Mouse (Mus musculus) erythroblast, adult 5-6 weeks (primary cell): ENCODE data around the gene Kcnn3. TPM values are rescaled to one million over a fixed set of nuclear protein-coding genes. Genes with fewer than 3 reads are reported as not detected.

ENCODE experiments used
- ATAC-seq: replicated peaks from 2 replicates; pipeline ENCODE4 v1.8.0; 2016; ENCODE audit warnings: moderate number of reproducible peaks, mild to moderate bottlenecking, moderate TSS enrichment, inconsistent platforms; ENCODE audit not compliant: poor library complexity, low FRiP score, severe bottlenecking
- total RNA-seq, 2 experiments: library from RNA; stranded (forward) in 1 of 2; stranded (reverse) in 1 of 2; fragments of 150-400 nt in 1 of 2; fragments of 200-764, 138-1000 nt in 1 of 2; gene quantifications; 2 replicates each; pipeline versions ENCODE4 v1.2.3 to v1.2.4; 2015 to 2017; ENCODE audit warnings: low replicate concordance in 2 of 2

Gene Kcnn3
- total RNA-seq, 2 experiments from 2014 or later: 0.26 TPM; not detected in 1

DNA sequence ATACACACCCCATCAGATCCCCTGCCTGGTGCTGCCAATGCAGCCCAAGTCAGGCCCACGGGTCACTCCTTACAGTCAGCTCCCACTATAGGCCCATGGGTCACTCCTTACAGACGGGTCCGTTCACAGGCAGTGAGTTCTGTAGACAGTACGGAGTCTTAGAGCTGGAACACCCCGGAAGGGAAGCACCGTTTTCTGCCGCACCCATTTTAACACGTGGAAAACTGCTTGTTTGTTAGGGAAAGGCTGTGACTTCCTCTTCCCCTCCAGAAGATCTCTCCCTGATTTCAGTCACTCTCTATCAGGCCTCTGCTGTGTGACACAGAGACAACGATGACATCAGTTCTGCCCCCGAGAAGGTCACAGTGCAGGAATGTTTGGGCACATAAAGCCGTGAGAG is 4.5 kb upstream of the Kcnn3 start:
- no peak for ATAC-seq

DNA sequence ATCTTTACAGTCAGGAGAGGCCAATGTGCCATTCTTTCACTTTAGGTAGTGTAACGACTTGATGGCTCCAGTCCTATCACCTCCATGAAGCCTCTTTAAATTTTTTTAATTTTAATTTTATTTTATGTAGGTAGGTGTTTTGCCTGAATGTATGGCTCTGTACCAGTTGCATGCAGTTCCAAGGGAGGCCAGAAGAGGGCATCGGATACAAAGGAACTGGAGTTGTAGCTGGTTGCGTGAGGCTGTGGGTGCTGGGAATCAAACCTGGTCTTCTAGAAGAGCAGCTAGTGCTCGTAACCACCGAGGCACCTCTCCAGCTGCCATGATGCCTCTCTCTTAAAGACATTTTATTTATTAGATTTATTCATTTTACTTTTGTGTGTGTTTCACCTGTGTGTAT is 3.6 kb upstream of the Kcnn3 start:
- no peak for ATAC-seq

DNA sequence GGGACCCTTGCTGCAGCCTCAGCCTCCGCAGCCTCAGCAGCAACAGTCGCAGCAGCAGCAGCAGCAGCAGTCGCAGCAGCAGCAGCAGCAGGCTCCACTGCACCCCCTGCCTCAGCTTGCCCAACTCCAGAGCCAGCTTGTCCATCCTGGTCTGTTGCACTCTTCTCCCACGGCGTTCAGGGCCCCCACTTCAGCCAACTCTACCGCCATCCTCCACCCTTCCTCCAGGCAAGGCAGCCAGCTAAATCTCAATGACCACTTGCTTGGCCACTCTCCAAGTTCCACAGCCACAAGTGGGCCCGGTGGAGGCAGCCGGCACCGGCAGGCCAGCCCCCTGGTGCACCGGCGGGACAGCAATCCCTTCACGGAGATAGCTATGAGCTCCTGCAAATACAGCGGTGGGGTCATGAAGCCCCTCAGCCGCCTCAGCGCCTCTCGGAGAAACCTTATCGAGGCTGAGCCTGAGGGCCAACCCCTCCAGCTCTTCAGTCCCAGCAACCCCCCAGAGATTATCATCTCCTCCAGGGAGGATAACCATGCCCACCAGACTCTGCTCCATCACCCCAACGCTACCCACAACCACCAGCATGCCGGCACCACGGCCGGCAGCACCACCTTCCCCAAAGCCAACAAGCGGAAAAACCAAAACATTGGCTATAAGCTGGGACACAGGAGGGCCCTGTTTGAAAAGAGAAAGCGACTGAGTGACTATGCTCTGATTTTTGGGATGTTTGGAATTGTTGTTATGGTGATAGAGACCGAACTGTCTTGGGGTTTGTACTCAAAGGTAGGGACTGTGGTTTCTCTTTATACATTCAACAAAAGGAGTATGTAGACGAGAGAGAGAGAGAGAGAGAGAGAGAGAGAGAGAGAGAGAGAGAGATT is 896 bp downstream of the Kcnn3 start:
- ATAC-seq: no peak

DNA sequence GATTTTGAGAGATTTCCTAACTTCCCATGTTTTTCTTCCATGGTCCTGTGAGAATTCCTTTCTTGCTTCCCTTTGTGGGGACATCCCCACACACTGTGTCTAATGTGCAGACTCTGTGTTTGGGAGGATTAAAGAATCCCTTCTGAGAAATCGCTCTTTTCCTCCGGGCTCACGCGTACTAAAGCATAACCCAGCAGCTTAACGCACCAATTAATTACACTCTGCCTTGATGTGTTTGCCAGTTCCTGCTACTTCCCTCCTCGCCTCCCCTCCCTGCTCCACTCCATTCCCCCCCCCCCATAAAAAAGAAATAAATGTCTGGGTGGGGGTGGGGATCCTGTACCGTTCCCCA is 1.5 kb downstream of the Kcnn3 start:
- ATAC-seq: no peak

DNA sequence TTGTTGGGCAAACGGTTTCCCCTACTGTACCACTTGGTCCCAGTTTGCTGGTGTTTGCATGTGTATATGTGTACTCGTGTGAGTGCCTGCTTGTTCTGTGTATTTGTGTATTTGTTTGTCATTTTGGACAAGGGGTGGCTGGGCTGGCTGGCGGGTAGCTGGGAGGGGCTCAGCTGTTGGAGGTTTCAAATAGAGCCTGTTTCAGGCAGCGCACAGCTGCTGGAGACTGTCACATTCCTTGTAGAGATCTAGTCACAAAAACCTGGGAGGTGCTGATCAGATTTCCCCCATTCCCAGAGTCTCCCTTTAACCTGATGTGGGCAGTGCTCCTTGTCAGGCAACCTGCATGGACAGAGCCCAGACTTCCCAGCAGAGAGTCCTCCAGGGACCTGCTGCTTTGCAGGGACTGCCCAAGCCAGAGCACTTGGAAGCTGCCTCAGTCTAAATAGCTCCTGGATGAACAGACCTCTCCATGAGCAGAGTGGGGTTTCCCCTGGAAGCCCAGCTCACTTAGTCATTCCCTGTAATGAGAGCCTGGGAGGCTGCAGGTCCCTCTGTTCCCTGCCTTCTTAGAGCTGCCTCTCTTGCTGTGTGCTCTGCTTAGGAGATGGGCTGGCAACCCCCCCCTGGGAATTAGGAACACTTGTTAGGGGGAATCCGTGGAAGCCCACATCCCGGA is 2.6 kb downstream of the Kcnn3 start:
- no peak for ATAC-seq

DNA sequence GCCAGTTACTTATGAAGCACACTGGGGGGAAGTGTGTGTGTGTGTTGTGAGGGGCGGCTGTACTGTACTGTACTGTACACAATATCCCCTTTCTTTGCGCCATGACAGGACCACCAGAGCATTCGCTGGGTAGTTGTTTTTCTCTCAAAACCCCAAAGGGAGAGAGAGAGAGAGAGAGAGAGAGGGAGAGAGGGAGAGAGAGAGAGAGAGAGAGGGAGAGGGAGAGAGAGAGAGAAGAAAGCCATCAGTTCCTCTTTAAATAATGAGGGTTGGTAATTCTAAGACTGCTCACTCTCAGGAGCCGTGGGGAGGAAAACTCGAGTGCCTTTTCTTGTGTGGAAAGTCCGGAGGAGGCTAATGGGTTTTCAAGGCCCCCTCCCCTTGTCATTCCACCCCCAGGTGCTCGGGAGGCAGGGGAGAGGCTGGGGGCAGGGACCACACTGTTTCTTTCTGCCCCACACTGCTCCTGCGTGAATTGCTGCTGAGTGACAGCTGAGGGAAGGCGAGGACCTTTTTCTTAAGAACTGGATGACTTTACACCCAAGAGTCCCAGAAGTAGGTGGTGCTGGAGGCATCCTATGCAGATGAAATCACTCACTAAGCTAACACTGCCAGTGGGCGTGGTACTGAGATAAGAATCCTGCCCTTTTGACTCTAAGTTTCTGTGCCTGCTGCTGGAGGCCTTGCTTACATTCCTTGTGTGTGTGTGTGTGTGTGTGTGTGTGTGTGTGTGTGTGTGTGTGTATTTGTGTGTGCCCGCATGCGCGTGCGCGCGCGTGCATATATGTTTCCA is 6.5 kb downstream of the Kcnn3 start:
- no peak for ATAC-seq

DNA sequence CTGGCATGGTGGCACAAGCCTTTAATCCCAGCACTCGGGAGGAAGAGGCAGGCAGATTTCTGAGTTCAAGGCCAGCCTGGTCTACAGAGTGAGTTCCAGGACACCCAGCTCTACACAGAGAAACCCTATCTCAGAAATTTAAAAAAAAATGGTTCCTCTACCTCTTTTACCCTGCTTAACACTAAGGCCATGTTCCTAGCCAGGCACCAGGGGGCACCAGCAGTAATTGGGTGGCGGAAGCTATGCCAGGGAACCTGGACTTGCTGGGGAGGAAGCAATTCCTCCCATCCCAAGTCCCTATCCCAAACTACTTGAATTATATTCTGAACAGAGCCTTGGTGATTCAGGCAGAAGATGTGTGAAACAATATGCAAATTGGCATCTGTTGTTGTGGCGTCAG is 9.8 kb downstream of the Kcnn3 start:
- ATAC-seq: no peak

DNA sequence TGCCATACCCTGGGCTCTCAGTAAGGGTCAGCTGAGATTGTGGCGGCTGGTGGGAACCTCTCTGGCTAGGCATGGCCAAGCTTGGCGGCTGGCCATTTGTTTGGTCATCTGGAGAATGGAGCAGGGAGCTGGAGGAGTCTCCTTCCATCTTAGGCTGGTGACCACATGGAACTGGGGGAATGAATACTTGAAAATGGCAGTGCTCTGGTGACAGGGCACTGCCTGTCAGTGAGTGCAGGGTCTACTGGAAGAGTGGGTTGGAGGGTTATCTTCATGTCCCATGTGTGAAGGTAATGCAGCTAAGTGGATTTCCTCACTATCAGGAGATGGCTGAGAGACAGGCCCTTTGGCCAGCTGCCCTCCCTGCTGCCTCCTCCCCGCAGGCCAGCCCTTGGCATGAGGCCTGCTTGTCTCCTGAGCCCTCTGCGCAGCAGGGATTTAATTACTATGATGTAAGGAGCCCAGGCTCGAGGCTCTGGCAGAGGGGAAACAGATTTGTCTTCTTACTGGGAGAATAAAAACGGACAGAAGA is 14.7 kb downstream of the Kcnn3 start:
- ATAC-seq: no peak

DNA sequence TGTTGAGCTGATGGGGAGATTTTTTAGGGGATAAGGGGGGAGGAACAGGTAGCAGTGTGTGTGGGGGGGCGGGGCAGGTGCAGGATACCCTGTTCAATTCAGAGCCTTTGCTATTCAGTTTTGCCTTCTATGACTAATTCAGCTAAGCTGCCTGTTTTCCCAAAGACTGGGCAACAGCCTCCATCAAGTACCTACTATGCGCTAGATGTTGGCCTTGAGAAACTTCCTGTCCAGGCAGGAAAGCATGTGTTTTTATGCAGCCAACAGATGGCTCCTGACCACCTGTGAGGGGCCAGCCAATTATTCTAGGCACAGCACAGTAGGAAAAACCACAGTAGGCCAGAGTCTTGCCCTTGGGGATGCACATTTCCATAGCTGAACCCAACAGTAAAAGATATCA is 15.2 kb downstream of the Kcnn3 start:
- no peak for ATAC-seq

DNA sequence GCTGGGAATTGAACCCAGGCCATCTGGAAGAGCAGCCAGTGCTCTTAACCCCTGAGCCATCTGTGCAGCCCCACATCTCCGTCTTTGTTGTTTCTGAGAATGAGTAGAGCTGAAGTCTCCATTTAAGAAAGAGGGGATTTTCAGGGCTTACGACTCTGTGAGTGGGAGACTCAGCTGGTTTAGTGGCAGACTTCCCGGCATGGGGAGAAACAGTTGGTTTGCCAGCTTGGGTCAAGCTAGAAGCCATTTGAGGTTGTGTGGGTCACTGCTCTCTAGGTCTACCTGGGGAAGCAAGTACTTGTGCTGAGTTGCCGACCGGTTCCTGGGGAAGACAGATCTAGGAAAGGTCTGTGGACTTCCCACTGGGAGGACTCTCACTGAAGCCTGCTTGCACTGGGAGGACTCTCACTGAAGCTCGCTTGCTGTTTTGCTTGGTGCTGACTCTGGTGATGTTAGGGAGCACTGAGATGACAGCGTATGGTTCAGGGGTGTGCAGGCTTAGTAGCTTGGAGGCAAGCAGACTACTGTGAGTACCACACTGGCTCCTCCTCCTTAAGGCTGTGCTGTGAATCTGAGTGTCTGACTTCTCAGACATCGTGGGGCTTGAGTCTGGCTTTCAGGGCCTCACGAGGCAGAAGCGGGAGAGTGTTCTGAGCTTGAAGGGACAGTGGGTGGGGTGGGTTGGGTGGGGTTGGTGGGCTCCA is 19.2 kb downstream of the Kcnn3 start:
- ATAC-seq: no peak

DNA sequence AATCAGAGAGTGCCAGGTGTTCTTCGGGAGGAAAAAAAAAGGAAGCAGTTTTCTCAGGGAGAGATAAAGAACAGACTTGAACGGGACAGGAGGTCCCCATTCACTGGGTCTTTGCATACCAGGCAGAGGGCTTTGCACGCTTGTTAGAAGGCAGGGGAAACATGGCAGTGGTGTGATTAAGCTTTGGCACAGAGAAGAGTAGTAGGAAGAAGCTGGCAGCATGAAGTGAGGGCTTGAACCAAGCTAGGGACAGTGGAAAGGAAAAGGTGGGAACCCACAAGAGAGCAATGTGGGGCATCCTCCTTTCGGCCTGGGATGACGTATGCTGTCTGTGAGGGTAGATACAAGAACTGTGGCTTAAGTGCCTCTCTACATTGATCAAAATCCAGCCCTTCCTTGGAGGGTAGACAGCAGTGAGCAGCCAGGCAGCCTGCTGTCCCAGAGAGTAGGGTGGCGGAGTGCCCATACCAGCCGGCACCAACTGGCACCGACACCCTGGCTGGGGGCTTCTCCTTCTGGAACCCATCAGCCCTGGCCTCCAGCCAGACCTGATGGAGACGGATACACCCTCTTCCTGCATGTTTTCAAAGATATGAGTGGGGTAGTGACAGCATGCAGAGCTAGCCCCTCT is 19.9 kb downstream of the Kcnn3 start:
- no peak for ATAC-seq

DNA sequence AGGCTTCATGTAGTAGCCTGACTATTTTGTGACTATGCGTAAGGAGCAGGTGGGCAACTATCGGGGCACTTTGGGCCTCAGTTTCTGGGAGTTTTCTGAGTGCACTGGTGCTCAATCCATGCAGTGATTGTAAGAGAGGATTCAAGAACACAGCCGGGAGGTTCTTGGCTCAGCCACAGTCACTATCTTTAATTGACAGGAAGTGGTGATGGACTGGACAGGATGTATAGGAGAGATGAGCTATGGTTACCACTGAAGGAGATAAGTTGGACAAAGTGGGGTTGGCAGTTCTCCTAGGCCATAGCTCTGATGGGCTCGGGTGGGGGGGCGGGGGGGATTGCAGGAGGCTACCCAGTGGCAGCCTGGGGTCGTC is 20.4 kb downstream of the Kcnn3 start:
- no peak for ATAC-seq

DNA sequence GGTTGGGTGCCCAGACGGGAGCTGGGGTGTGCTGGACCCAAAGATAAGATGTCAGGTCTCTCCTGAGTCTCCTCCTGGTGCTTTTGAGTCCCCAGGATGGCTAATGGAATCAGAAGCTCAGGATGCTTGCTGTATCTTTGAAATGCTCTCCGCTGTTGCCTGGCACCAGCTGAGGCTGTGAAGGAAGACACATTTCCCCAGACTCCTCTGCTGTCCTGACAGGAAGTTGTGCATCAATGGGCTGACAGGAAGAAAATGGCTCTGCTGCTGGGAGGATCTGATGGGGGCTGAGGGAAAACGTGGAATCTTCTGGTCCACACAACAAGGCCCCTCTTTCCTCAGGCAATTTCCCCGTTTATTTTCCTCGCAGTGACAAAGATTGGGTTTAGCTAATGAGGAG is 27.0 kb downstream of the Kcnn3 start:
- ATAC-seq: no peak

DNA sequence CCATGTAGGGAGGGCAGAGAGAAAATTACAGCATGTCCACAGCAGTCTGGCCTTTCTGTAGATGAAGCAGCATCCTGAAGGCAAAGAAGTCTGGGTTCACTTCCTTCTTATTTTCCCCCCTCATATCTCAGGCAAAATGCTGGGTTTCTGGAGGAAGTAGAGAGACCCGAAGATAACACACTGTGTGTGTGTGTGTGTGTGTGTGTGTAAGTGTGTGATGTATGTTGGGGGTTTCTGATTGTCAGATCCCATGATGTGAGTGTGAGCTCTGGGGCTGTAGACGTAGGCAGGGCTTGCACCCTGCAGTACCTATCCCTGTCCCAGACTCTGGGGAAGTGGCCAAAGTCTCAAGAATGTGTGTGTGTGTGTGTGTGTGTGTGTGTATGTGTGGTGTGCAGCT is 28.8 kb downstream of the Kcnn3 start:
- no peak for ATAC-seq

DNA sequence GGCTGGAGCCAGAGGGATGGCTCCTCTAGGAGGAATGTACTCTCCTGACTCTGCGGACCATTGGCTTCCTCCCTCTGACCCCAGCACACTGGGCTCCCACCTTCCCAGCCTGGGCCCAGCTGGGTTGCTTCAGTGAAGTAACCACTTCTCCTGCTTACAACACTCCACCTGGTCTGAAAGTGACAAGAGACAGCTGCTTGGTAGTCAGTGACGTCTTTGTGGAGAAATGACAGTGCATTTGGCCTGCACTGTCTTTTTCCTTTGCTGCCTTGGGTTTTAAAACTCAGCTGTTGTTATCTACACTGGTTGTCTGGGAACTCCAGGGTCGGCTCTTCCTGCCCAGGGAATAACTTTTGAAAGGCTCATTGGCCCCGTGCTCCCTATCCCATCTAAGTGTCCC is 29.5 kb downstream of the Kcnn3 start:
- no peak for ATAC-seq

DNA sequence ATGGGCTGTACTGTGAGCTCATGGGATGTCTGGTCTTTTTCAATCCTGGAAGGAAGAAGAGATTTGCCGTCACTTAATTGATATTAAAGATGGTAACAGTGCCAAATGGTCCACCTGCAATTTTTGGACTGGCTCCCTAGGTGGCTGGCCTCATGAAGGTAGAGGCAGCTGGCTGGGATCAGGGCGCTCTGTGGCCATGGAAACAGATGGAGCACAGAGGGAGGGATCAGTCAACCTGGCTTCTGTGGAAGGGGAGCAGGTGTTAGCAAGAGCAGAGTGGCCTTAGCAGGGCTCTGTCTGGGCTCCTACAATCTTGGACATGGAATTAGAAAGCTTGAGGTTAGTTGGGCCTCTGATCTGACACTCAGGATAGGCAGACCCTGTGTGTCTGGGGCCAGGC is 31.9 kb downstream of the Kcnn3 start:
- ATAC-seq: no peak

DNA sequence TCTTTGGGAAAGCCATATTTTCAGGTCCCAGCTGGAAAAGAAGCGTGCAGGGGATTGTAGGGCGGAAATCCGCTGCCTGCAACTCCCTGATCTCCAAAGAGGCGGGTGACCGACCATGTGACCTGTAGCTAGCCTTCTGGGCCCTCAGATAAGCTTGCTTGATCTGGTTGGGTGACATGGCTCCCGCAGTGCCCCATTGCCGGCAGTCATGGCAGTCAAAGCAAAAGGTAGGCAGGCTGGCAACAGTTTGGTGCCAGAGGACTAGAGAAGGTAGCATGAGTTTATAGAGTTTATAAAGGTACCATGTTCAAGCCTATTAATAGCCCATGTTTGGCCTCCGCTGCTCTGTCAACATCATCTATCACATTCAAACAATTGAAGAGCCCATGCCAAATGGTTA is 33.5 kb downstream of the Kcnn3 start:
- no peak for ATAC-seq

DNA sequence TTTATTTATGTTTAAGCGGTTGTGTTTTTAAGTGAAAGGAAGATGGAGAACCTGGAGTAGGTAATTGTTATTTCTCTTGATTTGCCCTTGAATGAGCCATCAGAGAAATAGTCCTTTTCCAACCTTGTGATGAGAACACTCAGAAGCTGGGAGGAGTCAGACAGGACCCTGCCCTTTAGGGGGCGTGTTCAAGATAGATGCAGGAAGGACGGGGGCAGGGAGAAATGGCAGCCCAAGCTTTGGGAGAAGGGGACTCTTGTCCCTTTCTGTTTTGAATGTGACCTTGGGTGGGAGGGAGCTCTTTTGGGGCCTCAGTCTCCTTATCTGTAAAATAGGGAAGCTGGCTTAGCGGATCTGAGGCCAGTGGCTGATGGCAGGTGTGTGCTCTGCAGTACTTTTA is 34.0 kb downstream of the Kcnn3 start:
- ATAC-seq: no peak

DNA sequence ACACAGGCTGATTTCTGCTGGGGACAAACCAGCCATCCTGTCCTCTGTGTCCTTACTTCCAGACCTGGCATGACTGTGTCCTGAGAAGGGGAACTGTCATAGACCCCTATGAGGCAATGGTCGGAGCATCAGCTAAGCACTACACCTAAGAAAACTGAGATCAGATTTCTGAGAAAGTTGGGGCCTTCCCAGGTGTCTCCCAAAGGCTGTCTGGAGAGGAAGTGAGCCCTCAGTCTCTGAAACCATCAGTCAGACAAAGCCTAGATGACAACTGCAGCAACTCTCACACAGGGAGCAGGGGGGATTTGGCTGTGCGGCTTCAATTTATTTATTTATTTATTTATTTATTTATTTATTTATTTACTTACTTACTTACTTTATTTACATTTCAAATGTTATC is 34.6 kb downstream of the Kcnn3 start:
- ATAC-seq: no peak

DNA sequence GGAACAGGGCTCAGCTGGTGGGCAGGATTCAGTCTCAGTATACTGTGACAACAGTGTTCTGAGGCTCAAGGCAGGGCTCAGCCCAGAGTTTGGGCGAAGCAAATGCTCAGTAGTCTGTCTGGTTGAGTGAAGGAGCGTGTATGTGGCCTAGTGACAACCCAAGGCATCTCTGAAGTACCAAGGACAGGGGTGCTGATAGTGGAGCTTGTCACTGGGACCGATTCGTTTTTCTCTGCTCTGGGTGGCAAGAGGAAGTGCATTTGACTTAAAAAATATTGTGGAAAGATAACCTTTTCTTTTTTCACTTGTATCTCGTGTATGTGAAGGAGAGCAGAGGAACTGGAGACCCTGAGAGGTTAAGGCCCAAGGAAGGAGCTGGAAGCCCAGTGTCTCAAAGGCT is 37.8 kb downstream of the Kcnn3 start:
- ATAC-seq: no peak
